Mouse (Mus musculus) liver, adult 2 months (tissue): Measurements from ENCODE around the gene Rexo1. TPM values are rescaled to one million over a fixed set of nuclear protein-coding genes. Genes with fewer than 3 reads are reported as not detected.
A peak's percentile ranks its signal among the peaks of the same experiment; 100 is the strongest.

ENCODE experiments used
- DNase-seq: peaks from one replicate; pipeline ENCODE4 v3.0.0-alpha.2; 2011; ENCODE audit warnings: low read depth, low spot score; ENCODE audit errors: extremely low read depth
- H3K27ac ChIP-seq: fragments of 200-500 bp; replicated peaks from 2 replicates; pipeline ENCODE4 v1.5.1; 2012; ENCODE audit warnings: low read depth, mild to moderate bottlenecking, control low read depth, inconsistent platforms, low read length; ENCODE audit not compliant: insufficient read depth
- H3K27me3 ChIP-seq: fragments of 200-500 bp; 2 replicates; pipeline ENCODE4 v1.6.1; 2012; ENCODE audit warnings: mild to moderate bottlenecking, moderate library complexity, low read length, inconsistent platforms; ENCODE audit not compliant: control insufficient read depth, insufficient read depth
- H3K36me3 ChIP-seq: fragments of 200-500 bp; 2 replicates; pipeline ENCODE4 v1.6.1; 2012; ENCODE audit warnings: low read length, inconsistent platforms; ENCODE audit not compliant: control insufficient read depth, insufficient read depth
- H3K4me1 ChIP-seq: fragments of 200-500 bp; 2 replicates; pipeline ENCODE4 v1.6.1; 2011; ENCODE audit warnings: low read length; ENCODE audit not compliant: control insufficient read depth, insufficient read depth
- H3K4me3 ChIP-seq: fragments of 200-500 bp; 2 replicates; pipeline ENCODE4 v1.5.1; 2011; ENCODE audit warnings: low read depth, mild to moderate bottlenecking, control low read depth, low read length, moderate library complexity; ENCODE audit not compliant: insufficient read depth
- H3K79me2 ChIP-seq: fragments of 200-500 bp; 2 replicates; pipeline ENCODE4 v1.6.1; 2012; ENCODE audit warnings: inconsistent platforms, mild to moderate bottlenecking, low read length, moderate library complexity; ENCODE audit not compliant: control insufficient read depth, insufficient read depth
- H3K9ac ChIP-seq: fragments of 200-500 bp; 2 replicates; pipeline ENCODE4 v1.6.1; 2012; ENCODE audit warnings: low read depth, mild to moderate bottlenecking, control low read depth, inconsistent platforms, low read length
- CTCF ChIP-seq: fragments of 200-500 bp; IDR thresholded peaks from 2 replicates; pipeline ENCODE4 v1.5.1; 2011; ENCODE audit warnings: low read depth, low read length, control low read depth
- POLR2A ChIP-seq: fragments of 200-500 bp; IDR thresholded peaks from 2 replicates; pipeline ENCODE4 v1.6.1; 2011; ENCODE audit warnings: low read length, control low read depth; ENCODE audit not compliant: insufficient read depth; ENCODE audit errors: extremely low read depth
- WGBS: fragments of 180-500 bp; shearing (Covaris S2); methylation state at CpG from one replicate; pipeline ENCODE4 v1.1.7; 2018; 5-methylcytosine and 5-hydroxymethylcytosine counted together
- polyA plus RNA-seq: library from polyadenylated mRNA; depleted of rRNA; stranded (reverse); fragments of >200 nt; gene quantifications from 2 replicates; pipeline ENCODE4 v1.2.3, GENCODE M21; 2012
- total RNA-seq: library from RNA; depleted of rRNA; stranded (reverse); fragments of >200 nt; gene quantifications from 2 replicates; pipeline ENCODE4 v1.2.3, GENCODE M21; 2014

Gene Rexo1
- total and polyA plus RNA-seq, 2 experiments, result 4.4 to 36.8 TPM

DNA sequence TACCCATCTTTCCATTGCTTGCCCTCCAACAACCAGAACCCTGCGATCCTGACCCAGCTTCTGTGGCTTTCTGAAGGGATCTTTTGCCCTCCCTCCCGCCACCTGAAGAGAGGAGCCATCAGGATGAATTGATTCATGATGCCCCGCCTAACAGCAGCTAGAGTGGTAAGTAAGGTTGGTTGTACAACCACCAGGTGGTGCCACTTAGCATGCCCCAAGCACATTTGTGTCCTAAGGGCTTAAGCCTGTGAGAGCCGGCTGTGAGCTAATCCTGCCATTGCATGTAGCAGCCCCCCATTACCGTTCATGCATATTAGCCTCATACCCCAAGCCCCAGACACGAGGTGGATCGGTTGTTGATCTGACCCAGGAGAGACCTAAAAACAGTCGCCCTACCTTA is 17.6 kb upstream of the Rexo1 start:
- peak; percentile 78 for DNase-seq
- TF ChIP-seq POLR2A (no peak), CTCF (peak; percentile 63)
- no peaks in the 10 kb centered on the region for H3K36me3 ChIP-seq
- H3K27ac ChIP-seq, result peak overlapping the region; percentile 7
- H3K27me3 ChIP-seq, result no peaks in the 10 kb centered on the region
- H3K4me3 ChIP-seq, result no peak overlapping the region
- H3K79me2 ChIP-seq, result peaks cover 16% of the 10 kb centered on the region
- H3K9ac ChIP-seq, result peak overlapping the region; percentile 48
- WGBS, result 7% methylated on average over 8 of the region's 8 CpGs
- peaks cover 11% of the 10 kb centered on the region for H3K4me1 ChIP-seq

DNA sequence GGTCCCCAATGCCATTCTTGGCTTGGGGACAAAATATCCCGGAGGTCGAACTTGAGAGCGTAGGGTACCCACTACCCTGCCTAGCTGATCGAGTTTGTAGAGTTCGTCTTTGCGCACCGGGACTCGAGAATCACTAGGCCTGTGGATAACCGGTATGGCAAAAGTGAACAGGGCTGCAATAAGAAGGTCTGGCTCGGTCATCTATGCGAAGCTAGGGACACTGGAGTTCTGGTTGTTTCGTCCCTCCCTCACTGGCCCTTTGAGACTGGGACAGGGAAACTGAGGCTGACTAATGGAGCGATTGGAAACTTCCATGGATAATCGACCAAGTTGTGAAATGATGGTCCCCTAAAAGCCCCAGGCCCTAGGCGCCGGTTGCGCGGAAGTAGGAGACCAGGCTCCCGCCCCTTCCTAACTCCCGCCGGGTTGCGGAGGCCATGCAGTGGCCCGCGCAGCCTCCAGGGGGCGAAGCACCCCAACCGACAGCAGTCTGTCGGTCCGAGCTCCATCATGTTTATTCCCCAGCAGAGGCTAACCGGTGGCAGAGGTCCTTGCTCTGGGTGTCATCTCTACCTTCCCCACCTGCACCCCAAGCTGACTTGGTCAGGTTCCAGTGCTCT is 16.9 kb upstream of the Rexo1 start:
- TF ChIP-seq POLR2A (no peak), CTCF (peak; percentile 93)
- no peaks in the 10 kb centered on the region for H3K27me3 ChIP-seq
- peaks cover 16% of the 10 kb centered on the region for H3K79me2 ChIP-seq
- peak; percentile 60 for DNase-seq
- peak overlapping the region; percentile 66 for H3K27ac ChIP-seq
- WGBS, result under 1% methylated on average over 29 of the region's 29 CpGs
- H3K36me3 ChIP-seq, result no peaks in the 10 kb centered on the region
- peak overlapping the region; percentile 83 for H3K4me3 ChIP-seq
- H3K4me1 ChIP-seq, result peaks cover 9% of the 10 kb centered on the region
- peak overlapping the region; percentile 44 for H3K9ac ChIP-seq

DNA sequence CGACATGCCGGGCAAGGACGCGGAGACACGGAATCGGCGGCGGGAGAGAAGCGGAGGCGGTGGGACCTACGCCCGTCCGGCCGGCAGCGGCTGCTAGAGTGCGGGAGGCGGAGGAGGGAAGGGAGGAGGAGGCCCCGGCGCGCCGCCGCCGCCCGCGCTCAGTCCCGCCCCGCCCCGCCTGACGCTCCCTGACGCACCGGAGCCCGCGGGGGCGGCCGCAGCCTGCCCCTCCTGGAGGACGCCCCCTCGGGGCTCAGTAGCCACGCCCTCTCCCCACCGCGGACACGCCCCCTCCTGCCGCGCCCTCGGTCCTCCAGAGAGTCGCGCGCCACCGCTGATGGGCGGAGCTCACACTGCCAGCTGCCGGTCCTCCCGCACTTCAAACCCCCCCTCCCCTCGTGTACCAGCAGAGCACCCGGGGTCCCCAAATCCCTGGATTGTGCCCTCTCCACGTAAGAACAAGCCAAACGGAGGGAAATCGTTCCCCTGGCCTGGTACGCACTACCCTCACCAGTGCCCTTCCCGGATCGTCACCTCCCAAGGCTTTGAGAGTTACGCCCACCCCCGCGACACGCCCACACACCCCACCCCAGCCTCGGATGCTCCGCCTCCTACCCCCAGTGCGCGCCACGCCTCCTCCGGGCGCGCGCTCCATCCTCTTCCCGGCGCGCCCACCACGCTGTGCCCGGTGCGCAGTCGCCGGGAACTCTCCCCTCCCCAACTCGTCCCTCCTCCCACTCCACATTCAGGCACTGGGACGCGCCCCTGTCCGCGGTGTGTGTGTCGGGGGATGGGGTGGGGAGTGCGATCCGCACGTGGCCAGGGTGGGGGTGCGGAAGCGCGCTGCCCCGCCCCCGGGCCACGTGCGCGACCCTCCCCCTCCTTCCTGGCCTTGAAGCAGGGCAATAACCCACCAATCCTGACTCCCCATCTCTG is 16.1 kb upstream of the Rexo1 start, which contains the start of gene Klf16:
Gene Klf16, minus strand, starts transcription at position 127 of the 936 bp plus-strand sequence.
- peak within 1 kb of the TSS; percentile 94 for H3K9ac ChIP-seq
- H3K4me3 ChIP-seq, result peak within 1 kb of the TSS; percentile 93
- H3K4me1 ChIP-seq, result peaks cover 9% of the 10 kb centered on the region
- DNase-seq, result peak; percentile 81
- peak within 1 kb of the TSS; percentile 96 for H3K27ac ChIP-seq
- H3K27me3 ChIP-seq, result no peaks in the 10 kb centered on the region
- H3K36me3 ChIP-seq, result no peaks in the 10 kb centered on the region
- peaks cover 16% of the 10 kb centered on the region for H3K79me2 ChIP-seq
- WGBS, result under 1% methylated on average over 79 of the region's 97 CpGs
- TF ChIP-seq CTCF, result no peak
- TF ChIP-seq POLR2A, result peak; percentile 37

DNA sequence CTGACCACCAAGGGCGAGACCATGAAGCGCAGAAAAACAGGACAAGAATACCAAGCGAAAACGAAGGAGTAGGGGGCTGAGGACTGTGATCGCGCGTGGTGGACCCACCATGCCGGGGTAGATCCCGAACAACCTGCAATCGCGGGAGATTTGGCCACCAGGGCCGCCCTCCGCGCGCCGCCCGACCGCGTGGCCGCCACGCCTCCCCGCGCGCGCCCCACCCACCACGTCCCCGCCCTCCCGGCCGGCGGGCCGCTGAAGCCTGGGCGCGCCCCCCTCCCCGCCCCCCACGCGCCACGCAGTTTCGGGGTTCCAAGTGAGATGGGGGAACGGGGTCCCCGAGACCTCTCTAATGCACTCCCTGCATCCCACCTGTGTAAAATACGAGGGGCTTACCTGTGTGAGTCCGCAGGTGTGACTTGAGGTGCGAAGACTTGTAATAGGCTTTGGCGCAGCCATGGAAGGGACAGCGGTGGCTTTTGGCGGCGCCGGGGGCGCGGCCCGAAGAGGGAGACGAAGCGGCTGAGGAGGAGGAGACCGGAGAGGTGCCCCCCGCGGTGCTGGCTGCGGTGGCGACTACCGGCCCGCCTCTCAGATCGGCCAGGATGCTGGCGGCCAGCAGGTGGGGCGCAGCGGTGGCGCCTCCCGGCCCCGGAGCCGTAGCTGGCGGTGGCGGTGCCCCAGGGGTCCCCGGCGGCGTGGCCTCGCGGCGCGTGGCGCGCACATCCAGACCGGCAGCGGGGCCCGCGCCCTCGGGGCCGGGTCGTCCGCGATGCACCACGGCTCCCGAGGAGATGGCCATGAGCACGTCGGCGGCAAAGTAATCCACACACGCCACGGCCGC is 15.2 kb upstream of the Rexo1 start:
- H3K4me1 ChIP-seq, result peaks cover 9% of the 10 kb centered on the region

DNA sequence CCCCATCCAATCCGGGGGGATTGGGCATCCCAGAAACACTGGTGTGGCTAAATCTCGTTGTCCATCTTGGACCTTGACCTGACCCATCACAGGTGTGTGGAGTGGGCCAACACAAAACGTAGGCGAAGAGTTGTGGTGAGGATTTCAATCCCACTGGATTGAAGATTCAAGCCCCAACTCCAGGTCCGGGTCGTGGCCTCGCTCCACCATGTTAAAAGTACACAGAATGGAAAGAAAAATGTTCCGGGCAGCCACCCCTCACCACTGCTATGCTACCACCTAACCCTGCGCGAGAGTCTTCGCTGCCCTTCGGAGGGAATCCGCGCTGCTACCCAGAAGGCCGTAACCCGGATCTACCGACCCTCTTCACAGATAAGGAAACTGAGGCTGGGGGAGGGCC is 14.6 kb upstream of the Rexo1 start:
- Histone ChIP-seq H3K79me2 (peaks cover 22% of the 10 kb centered on the region), H3K36me3 (no peaks in the 10 kb centered on the region), H3K4me3 (peak overlapping the region; percentile 93), H3K9ac (peak overlapping the region; percentile 66), H3K27me3 (no peaks in the 10 kb centered on the region), H3K27ac (no peak overlapping the region), H3K4me1 (peaks cover 9% of the 10 kb centered on the region)
- DNase-seq, result no peak
- TF ChIP-seq POLR2A (no peak), CTCF (no peak)
- WGBS, result 11% methylated on average over 17 of the region's 17 CpGs

More for the DNA sequence above, 15.2 kb upstream of the Rexo1 start:
- TF ChIP-seq POLR2A (no peak), CTCF (no peak; the same call in 1 of the 2 replicates)
- Histone ChIP-seq H3K27ac (peak overlapping the region; percentile 60), H3K36me3 (no peaks in the 10 kb centered on the region), H3K27me3 (no peaks in the 10 kb centered on the region), H3K9ac (peak overlapping the region; percentile 94), H3K79me2 (peaks cover 19% of the 10 kb centered on the region), H3K4me3 (peak overlapping the region; percentile 93)
- under 1% methylated on average over 90 of the region's 96 CpGs for WGBS
- no peak for DNase-seq
